Mouse (Mus musculus): Measurements from ENCODE around the gene Mybphl.

The Mybphl gene

DNA sequence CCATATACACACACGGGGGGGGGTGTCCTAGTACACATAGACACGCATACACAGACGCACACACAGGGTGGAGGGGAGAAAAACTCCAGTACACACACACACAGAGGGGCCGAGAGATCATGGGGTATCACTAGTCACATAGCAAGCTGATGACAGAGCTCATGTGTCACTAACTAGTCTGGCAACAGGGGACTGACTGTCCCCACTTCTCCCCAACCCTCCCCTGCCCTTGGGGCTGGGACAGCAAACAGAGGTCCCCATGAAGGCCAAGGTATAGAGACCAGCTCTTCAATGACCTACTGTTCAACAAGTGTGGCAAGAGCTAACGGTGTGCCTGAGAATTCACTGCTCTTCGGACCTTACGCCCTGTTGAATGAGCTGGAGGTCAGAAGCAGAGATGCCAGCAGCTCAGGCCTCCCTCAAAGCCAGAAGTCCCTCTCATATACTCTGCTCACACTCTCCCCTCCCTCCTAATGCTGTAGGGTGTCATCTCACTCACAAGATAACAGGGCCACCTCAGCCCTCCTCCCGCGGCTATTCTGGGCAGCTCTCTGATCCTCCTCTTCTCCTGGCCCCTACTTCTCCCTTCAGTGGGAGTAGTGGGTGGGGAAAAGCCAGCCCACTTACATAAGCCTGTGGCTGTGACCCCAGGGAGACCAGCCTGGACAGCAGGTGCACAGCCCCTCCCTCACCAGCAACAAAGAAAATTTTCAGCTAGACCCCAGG is at the start of gene Mybphl:
Mybphl (plus strand) TSS at position 642 of the 726 bp plus-strand sequence.
- in situ Hi-C loops (cut with MboI, MseI) = loop anchor here (10.0 kb wide), 1 partner anchor 1100 kb away; no protein-coding TSS in a partner anchor

DNA sequence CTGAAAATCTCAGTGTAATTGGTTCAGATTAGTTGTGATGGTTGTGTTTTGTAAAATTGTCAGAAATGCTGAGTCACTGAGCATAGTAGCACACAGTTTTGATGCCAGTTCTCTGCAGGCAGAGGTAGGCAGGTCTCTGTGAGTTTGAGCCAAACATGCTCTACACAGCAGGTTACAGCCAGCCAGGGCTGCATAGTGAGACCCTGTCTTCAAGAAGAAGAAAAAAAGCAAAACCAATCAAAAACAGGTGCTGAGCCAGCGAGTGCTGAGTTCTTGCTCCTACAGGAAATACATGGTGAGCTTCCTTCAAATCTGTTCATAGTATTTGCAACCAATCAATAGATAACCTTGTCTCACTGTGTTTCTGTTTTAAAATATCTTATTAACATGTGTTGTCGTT is 46.2 kb upstream of the Mybphl start:
- in situ Hi-C loops (cut with MboI, MseI) = no loop called here

DNA sequence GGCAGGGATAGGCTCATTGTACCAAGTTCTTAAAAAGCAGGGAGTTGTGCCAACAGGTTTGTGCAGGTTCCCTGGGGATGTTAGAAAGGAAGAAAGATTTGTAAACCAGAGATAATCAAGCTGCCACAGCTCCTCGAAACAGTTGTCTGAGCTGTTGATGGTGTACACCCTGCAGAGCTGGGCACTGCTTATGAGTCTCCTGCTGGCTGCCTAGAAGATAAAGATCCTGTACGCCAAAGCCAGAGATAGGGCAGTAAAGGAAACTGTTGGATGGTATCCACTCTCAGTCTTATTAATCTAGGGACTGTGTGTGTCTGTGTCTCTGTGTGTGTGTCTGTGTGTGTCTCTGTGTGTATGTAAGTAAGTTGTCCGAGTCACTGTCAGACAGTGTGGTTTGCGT is 43.0 kb upstream of the Mybphl start:
- in situ Hi-C loops (cut with MboI, MseI) = no loop called here

DNA sequence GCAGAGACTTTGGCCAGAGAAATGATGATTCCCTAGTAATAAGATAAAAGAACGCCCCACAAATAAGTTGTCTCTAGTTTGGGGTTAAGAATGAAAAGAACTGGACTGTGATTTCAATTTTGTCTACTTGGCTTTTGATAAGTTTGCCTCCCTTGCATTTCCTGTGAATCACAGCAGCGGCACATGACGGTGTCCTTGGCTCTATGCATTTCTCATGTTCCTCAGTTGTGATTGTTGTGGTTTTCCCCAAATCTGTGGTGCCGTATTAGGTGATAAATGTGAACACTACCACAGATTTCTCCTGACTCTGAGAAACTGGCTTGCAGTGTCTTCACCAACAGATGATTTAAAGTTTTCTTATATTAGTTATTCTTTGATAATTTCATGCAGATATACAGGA is 42.6 kb upstream of the Mybphl start:
- in situ Hi-C loops (cut with MboI, MseI) = no loop called here

DNA sequence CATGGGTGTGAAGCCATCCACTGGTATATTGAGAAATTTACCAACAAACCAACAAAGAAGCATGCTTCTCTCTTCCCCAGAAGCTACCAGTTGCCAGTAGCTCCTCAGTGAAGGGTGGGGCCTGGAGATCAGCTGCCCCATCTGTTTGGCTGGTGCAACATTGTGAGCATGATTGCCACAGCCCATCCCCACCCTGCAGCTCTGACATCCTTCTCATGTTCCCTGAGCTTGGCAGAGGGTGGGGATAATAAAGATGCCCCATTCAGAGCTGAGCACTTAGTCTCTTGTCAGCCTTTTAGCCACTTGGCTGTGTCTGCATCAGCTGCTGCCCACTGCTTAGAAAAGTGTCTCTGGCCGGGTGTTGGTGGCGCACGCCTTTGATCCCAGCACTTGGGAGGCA is 41.7 kb upstream of the Mybphl start:
- in situ Hi-C loops (cut with MboI, MseI) = no loop called here

DNA sequence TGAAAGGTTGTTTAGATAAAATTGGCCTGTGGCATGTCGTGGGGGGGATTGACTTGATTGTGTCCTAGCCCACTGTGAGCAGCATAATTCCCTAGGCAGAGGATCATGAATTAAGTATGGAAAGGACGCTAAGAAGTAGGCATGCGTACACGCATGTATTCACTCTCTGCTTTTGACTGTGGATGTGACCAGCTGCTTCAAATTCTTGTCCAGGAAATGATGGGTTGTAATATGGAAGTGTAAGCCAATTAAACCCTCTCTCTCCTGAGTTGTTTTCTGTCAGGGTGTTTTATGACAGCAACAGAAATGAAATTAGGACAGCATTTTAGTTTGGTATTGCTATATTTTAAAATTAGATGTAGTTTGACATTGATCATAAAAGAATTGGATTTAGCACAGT is 39.9 kb upstream of the Mybphl start:
- in situ Hi-C loops (cut with MboI, MseI) = no loop called here

DNA sequence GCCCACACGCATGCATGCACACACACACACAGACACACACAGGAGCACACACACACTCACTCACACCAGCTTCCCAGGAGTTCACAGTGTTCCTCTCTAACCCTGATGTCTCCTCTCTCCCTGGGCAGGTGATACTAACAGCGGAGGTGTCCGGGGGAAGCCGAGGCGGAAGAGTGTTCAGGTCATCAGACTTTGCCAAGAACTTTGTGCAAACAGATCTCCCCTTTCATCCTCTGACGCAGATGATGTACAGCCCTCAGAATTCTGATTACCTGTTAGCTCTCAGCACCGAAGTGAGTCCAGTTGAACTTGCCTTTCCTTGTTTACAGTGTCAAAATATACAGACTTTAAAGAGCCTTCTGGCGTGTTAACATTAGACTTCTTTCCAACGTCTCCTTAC is 39.2 kb upstream of the Mybphl start:
- in situ Hi-C loops (cut with MboI, MseI) = no loop called here

DNA sequence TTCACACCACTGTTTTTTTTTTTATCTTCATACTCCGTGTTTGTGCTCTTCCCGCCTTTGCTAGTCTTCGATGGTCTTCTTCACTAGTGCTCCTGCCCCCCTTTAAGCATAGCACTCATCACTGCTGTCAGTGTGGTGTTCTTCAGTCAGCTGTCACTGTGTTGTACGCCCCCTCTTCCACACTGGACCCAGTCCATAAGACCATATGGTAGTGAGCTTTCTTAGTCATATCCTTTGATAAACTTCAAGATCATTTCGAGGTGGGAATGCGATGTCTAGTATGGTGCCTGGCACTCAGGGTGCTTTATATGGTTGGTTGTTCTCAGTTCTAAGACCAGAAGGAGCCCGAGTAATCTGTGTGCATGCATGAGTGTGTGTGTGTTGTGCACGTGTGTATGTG is 37.4 kb upstream of the Mybphl start:
- in situ Hi-C loops (cut with MboI, MseI) = no loop called here

DNA sequence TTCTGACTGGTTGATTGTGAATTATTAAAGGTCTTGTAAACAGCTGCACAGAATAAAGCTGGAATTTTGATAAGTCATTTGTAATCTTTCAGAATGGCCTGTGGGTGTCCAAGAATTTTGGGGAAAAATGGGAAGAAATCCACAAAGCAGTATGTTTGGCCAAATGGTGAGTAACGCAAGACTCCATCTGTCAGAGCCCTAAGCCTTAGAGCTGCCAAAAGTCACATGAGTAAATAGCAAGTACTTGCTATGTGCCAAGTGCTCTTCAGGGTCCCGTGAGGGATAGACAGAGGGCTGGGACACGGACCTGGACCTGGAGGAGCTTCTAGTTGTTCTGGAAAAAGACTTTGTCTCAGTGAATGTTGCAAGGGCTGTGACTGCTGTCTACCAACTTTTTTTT is 36.8 kb upstream of the Mybphl start:
- in situ Hi-C loops (cut with MboI, MseI) = no loop called here

DNA sequence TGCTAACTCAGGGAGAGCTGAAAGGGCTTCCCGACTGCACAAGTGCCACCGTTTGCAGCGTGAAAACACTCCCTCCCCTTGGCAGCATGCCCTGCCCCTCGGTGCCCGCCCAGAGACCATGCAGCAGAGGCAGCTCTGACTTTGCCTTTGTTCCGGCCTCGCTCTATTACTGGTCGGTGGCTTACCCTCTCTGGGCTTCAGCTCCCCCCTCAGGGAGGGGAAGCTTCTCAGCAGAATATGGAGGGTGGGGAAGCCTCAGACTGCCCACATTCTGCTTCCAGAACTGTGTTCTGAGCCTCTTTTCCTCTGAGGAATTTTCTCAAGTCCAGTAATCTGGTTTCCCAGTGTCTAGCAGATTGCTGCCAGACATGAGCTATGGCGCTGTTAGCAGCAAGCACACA is 36.3 kb upstream of the Mybphl start:
- in situ Hi-C loops (cut with MboI, MseI) = no loop called here

DNA sequence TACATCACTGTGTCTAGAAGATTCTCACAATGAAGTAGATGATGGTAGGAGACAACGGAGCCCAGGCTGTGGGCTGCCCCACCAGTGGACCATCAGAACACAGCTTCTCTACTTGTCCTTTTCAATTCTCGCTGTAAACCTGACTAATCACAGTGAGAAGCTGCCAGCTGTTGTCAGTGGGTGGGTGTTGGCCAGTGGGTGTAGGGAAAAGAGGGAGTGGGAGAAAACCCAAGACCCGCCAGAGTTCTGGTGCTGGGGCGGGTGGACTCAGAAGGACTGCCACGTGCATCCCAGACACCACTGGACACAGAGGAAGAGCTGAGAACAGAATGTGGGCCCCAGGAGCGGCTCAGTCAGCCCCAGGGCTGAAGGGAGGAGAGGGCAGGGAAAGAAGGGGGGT is 33.9 kb upstream of the Mybphl start:
- in situ Hi-C loops (cut with MboI, MseI) = no loop called here

DNA sequence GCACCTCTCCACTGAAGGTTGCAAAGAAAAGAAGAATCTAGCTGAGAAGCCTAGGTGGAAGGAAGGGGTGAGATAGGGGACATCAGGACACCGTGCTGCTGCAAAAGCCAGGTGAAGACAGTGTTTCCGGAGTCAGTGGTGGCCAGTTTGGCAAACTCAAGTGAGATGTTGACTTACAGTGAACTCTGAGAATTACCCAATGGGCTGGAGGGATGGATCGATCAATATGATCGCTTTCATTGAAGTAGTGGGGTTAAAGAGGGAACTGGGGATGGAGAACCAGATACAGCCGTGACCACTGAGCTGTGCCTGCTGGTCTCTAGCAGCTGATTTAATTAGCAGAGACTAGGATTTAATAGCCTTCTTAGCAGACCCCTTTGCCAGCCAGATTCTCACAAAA is 27.8 kb upstream of the Mybphl start:
- in situ Hi-C loops (cut with MboI, MseI) = no loop called here

DNA sequence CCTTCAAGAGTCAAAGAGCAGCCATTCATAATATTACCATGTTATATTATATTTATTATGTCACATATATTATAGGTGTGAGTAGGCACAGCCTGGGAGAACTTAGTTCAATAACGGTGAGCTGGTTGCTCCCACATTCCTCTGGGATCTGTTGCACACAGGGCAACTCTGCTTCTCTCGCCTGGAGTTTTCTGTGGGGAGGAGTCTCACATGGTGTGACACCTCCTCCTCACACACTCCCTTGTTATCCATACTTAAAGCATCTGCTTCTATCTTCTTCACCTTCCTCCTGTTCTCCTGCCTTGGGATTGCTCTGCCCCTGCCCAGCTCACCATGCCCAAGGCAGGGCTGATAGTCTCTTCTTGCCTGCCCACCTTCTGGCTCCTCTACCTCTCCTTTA is 23.7 kb upstream of the Mybphl start:
- in situ Hi-C loops (cut with MboI, MseI) = no loop called here

DNA sequence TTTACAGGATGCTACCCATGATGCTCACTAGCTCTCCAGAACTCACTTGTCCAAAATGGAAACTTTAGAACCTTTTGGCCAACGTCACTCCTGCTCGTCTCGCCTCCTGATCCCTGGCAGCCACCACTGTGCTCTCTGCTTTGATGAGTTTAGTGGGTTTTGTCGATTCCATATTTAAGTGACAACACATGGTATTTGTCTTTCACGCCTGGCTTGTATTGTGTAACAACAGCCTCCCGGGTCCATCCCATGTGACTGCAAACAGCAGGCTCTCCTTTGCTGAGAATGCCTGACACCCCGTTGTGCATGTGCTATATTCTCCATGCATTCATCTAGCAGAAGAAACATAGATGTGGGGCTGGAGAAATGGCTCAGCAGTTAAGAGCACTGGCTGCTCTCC is 22.5 kb upstream of the Mybphl start:
- in situ Hi-C loops (cut with MboI, MseI) = no loop called here

DNA sequence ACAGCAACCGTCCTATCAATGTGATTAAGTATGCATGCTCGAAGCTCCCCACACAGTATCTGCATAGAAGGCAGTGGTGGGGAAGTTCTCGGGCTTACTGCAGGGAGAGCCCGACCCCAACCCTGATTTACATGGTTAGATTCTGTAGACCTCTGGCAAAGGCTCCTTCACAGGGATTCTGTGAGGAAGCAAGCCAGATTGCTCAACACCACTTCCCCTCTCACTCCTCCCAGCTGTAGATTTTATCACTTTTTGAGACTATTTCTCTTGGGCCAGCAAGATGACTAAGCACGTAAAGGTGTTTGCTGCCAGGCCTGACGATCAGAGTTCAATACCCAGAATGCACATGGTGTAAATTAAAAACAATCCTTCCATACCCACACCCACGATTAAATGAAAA is 18.9 kb upstream of the Mybphl start:
- in situ Hi-C loops (cut with MboI, MseI) = no loop called here

DNA sequence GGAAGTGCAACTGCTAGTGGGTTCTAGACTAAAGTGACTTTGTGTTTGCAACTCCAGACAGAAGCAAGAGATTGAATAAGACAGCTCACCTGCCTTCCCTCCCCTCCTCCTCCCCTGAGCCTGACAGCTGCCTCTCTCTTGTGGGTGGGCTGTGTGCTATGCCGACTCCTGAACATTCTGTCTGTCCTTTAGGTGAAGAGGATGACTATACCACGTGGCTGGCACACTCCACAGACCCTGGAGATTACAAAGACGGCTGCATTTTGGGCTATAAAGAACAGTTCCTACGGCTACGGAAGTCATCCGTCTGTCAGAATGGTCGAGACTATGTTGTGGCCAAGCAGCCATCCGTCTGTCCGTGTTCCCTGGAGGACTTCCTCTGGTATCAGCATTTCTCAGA is 16.3 kb upstream of the Mybphl start:
- in situ Hi-C loops (cut with MboI, MseI) = no loop called here

DNA sequence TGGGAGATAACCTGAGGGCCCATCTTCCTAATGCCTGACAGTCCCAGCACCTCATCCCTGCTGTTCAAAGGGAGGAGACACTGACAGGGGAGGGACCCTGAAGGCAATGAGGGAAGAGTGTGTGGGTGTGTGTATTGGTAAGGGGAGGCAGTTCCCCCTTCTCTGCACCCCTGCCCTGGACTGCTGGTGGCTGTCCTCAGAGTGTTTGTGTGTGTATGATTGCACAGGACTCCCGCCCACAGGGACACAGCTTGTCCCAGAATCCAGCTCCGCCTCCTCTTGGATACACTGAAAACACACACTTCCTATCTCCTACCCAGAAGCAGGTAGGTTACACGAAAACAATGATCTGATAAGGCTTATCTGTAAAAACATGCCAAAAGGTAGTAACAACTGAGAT is 9.5 kb upstream of the Mybphl start:
- in situ Hi-C loops (cut with MboI, MseI) = no loop called here

DNA sequence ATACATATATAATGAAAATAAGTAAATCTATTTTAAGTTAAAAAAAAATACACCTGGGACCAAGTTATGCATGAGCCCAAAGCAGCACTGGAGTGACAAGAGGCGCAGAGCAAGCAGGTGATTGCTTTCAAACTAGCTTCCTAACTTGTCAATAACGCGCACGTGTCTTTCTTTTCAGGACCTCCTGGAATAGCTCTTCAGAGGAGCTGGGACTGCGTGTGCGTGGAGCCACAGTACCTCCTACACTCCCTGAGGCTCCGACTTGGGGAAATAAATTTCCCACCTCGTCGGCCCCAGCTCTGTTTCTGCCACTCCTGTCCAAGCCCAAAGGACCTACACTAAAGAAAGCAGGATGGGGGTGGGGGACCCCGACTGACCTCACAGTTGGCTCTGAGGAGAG is 7.7 kb upstream of the Mybphl start:
- in situ Hi-C loops (cut with MboI, MseI) = no loop called here

DNA sequence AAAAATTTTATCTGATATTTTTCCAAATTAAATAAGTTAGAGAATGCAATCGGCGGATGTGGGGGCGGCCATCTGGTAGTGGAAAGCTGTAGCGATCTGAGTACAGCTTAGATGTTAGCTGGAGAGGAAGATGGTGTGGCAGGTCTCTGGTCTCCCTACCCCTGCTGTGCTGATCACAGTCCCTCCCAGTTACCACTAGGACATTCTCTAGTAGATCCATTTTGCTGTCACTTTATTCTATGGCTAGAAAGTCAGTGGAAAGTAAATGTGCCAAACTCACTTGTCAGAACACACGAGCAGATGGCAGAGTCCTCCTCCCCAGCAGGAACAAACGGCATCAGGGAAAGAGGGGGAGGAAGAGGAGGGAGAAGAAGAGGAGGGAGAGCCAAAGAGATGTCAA is 6.3 kb upstream of the Mybphl start:
- in situ Hi-C loops (cut with MboI, MseI) = no loop called here

DNA sequence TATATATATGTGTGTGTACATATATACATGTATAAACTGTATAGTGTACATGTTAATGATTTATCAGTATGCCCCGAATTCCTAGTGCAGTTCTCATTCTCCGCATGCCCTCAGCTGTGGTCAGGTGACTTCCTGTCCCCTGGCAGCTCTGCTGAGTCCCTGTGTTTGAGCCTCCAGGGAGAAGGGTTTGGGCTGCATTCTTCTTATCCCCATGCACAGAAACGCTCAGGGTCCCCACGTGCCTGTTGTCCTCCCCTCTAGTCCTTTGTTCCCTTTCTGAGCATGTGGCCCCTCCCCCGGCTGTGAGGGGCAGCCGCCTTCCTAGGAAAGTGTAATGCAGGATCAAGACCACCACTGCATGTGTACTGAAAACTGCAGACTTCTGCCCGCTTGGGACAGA is 3.8 kb upstream of the Mybphl start:
- in situ Hi-C loops (cut with MboI, MseI) = loop anchor here (10.0 kb wide), 1 partner anchor 1096 kb away; no protein-coding TSS in a partner anchor

DNA sequence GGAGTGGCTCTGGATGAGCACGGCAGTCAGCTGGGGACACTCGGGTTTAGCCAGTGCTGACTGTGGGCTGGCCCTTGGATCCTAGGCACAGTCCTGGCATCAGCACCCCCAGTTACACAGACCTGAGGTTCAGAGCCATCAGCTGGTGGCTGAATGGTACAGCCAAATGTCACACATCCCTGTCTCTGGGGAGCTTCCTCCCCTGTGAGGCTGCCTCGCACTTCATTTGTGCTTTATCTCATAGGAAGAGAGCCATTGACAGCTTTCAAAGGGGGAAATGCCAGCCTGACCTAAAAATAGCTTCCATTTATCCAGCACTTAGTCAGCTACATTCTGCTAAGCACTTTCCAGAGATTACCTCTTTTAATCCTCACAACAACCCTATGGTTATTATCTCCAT is 1.1 kb upstream of the Mybphl start:
- in situ Hi-C loops (cut with MboI, MseI) = loop anchor here (10.0 kb wide), 1 partner anchor 1099 kb away; no protein-coding TSS in a partner anchor

DNA sequence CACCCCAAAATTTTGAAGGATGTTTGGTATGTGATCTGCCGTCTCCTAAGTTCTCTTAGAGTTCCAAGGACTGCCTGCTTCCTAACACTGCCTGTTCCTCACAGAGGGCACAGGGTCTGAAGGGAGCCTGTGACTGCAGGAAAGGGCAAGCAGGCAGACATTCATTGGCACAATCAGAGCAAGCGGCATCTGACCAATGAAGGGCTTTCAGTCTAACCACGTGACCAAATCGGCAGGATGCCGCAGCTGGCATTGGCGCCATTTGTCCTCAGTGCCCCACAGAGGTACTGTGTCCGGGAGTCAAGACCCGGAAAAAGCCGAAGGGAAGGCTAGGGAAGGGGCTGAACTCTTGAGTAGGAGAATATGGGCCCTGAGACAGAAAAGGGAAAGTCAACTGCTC is 2.5 kb downstream of the Mybphl start:
- in situ Hi-C loops (cut with MboI, MseI) = loop anchor here (10.0 kb wide), 1 partner anchor 1102 kb away; no protein-coding TSS in a partner anchor

DNA sequence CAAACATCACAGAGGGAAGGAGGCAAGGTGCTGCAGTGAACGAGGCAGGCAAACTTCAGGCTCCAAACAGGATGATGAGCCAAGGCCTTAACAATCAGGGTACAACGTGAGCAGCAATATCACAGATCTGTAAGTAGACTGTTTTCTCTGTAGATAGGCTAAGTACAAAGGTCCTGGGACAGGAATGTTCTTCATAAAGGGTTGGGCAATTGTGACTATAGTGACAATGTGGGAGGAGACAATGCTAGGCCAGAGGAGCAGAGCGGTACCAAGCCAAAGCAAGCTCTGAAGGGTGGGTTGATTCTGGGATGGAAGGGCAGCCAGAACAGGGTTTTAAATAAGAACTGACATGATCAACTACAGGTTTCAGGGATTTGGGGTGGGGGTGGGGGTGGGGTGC is 3.1 kb downstream of the Mybphl start:
- in situ Hi-C loops (cut with MboI, MseI) = loop anchor here (10.0 kb wide), 1 partner anchor 1103 kb away; no protein-coding TSS in a partner anchor

DNA sequence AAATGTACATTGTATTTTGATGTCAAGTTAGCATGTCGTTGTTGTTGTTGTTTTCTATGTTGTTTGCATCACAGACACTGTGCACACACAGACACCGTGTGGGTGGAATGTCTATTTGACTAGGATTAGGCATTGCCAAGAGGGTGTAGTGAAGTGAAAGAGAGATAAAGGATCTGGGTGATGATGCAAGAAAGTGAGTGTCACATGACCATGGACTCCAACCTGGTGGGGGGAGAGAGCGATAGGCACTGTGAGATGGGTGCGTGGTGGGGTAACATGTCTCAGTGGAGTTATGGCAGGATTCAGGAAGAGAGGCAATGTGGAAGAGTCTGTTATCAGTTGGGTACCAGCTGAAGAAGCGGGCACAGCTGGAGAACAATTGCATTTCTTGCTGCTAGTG is 4.0 kb downstream of the Mybphl start:
- in situ Hi-C loops (cut with MboI, MseI) = loop anchor here (10.0 kb wide), 1 partner anchor 1104 kb away; no protein-coding TSS in a partner anchor
